Mouse (Mus musculus): ENCODE measurements at regions not wholly inside any gene's neighbourhood (a gene's known extent, or its start where the extent isn't known, plus 50 kb on each side); places are given as distances from the start of the nearest gene placed in this dataset.

GRCm38 (mm10) chr6:99932923-99933322 is 206.7 kb upstream of the Prok2 start:
- TF ChIP-seq CTCF (IDR thresholded peaks at IDR 0.05; ENCODE audit: control insufficient read depth, insufficient read depth, insufficient read length) (no peak), USF1 (IDR thresholded peaks at IDR 0.05; ENCODE audit: low read depth) (no peak)

Data from C2C12 (cell line).